Mouse (Mus musculus) ovary, postnatal 36 days (tissue): ENCODE results near the gene Hepacam2.
A peak's percentile ranks its signal among the peaks of the same experiment; 100 is the strongest.
"Not testable (repeated sequence)": the region's sequence is repeated elsewhere in the genome, so short reads cannot be mapped to it uniquely, and the experiment has no call there.

Experiments
- DNase-seq: peaks from one replicate; pipeline ENCODE4 v3.0.0; 2022; ENCODE audit warnings: low spot score, mixed read lengths

Gene Hepacam2

GRCm38 (mm10) chr6:3498162-3498848, at the start of gene Hepacam2, which contains the start of gene Vps50:
Hepacam2 (minus strand) TSS chr6:3498298.
Vps50 (plus strand) TSS chr6:3498382.
- peak; percentile 76 for DNase-seq

GRCm38 (mm10) chr6:3544970-3545369, 46.9 kb upstream of the Hepacam2 start:
- DNase-seq, result no peak

DNA sequence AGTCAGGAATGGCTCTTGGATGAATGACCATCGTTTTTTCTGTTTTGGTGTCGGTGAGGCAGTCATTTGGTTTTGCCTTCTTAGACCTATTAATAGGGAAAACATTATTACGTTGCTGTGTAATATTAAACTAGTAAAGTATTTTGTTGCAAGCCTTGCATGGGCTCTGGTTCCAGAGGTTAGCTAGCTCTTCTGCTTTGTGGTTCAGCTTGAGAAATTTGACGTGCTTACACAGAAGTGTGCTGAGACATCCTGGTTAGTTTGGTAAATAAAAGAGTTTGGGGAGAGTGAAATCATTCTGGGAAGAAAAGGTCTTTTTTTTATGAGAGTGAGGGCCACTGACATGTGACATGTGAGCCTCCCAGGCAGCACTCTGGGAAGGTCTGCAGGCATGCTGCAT, 45.8 kb upstream of the Hepacam2 start:
- no peak for DNase-seq

DNA sequence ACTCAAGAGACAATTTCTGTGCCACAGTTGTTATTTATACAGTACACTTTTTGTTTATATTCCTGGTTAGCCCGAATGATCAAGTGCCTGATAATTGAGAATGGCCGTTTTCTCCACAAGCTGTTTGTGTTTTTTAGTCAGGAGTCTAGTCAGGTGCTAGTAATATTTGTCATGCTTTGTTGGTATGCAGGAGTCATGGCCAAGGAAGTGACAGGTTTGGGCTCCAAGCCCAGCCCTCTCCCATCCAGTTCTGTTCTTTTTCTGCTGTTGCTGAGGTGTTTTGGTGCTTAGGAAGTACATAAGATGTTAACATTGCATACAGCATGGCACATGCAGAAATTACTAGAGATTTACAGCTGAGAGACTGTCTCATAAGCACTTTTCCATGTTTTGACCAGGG, 41.4 kb upstream of the Hepacam2 start:
- DNase-seq, result no peak

DNA sequence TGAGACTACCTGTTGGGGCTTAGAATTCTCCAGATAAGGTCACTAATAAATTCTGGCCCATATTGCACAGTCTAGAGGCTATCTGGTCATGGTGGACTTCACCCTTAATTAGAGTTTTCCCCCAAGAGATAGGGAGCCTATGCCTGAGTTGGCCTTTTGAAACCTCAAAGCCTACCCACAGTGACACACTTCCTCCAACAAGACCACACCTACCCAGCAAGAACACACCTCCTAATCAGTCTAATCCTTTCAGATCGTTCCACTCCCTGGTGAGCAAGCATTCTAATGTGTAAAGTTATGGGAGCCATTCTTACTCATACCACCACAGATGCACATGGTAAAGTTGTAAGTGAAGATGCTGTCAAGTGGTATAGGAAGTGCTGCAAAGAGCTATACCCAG, 38.0 kb upstream of the Hepacam2 start:
- DNase-seq, result no peak

DNA sequence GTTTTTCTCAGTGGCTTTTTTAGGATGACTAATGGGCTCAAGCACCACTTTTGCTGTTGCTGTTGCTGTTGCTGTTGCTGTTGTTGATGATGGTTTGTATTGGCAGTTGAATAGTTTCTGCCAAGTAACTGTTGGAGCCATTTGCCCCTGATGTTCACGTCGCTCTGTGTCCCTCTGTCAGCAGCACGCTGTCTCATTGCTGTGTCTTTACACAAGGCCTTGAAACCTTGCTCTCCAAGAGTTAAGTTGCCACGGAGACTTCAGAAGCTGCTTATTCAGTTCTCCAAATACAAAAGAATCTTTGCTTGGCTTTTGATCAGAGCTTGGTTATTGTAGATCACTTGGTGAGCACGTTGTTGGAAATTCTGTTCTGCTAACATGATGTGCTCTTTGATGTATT, 33.3 kb upstream of the Hepacam2 start:
- DNase-seq, result no peak

GRCm38 (mm10) chr6:3528198-3528597, 30.1 kb upstream of the Hepacam2 start:
- DNase-seq, result no peak

- DNase-seq, result no peak
Measured at GRCm38 (mm10) chr6:3512611-3513010, 14.5 kb upstream of the Hepacam2 start.

DNA sequence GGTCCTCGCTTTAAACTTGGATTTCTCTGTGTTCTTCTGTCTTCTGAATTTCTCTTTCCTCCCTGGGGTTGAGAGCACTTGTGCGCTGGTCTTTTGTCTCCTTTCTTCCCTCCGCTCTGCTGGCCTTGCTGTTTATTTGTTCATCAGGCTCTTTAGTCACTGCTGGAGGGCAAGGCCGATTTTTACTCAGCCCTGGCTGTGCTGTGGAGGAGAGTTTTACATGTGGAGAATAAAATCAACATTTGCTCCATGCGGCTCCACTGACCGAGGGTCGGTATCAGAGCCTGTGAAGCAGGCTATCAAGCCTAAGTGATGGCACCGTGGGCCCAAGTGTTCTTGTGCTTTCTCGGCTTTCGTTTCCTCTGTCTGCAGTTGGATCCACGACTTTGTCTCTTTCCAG, 13.5 kb upstream of the Hepacam2 start:
- no peak for DNase-seq

GRCm38 (mm10) chr6:3511116-3511515, 13.0 kb upstream of the Hepacam2 start:
- DNase-seq, result no peak

- DNase-seq, result no peak
Measured at GRCm38 (mm10) chr6:3509782-3510181, 11.7 kb upstream of the Hepacam2 start.

GRCm38 (mm10) chr6:3508151-3508550, 10.1 kb upstream of the Hepacam2 start:
- not testable (repeated sequence) for DNase-seq

DNA sequence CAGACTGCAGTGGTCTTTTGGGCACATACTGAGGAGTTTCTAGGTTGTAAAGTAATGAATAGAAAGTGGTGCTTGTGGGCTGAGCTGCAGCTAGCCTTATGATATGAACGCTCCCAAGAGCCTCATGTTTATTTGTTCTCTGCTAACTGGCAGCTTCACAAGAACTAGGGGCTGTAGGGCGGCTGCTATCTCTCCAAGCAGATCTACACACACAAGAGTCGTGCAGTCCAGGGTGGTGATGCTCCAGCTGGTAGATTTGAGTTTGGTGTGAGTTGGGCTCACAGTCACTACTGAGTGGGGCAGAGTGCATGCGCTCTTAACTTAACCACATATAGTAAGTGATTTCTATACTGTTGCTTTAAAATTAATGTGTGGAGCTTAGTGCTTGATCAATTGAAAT, 9.0 kb upstream of the Hepacam2 start:
- DNase-seq, result no peak

DNA sequence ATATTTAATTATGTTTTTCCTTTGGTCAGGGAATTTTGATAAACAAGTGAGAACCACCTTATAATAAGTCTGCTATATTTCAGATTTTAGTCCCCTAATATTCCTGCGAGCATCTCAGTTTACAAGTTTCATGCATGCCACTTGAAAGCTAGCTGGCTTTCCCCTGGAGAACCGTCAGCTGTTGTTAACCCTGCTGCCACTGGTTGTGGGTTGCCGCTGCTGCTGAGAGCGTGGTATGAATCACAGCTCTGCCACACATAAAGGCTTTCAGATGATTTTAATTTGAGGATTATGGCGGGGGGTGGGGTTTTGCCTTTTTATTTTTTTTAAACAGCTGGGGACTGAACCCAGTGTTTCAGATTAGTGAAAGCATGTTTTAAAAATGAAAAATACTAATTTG, 7.2 kb upstream of the Hepacam2 start:
- no peak for DNase-seq

DNA sequence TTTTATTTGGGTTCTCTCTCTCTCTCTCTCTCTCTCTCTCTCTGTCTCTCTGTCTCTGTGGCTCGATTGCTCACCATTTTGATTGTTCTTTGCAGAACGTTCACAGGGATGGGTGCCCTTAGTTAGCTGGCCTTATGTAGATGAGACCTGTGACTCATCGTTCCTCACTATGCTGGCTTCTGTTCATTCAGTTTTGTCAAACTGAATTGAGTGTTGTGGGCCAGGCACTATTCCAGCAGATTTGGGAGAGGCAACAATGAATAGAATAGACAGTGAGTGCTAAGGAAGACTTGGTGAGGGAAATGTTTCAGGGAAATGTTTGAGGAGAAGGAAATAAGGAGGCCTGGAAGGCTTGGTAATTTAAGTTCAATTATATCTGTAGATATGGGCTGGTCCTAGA, 2.2 kb upstream of the Hepacam2 start:
- DNase-seq, result no peak

GRCm38 (mm10) chr6:3496210-3496609, 1.9 kb downstream of the Hepacam2 start:
- DNase-seq, result no peak

DNA sequence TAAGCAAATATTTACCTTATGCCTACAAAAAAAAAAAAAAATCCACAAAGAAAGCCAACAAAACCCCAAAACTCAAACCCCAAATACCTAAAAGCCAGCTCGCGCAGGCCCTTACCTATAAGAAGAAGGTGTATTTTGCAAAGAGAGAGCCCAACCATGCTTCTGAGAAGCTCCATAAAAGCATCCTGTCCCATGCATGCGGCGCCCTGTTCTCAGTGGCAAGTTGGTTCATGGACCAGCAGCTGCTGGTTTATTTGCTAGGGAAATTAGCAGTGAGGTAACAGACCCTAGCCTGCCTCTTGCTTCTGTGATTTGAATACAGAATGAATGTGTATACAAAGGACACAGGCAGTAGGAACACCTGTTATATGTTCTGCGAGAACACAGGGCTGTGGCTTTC, 3.8 kb downstream of the Hepacam2 start:
- DNase-seq, result no peak

- DNase-seq, result no peak
Measured at GRCm38 (mm10) chr6:3487355-3487754, 10.7 kb downstream of the Hepacam2 start.

GRCm38 (mm10) chr6:3485133-3485532, 13.0 kb downstream of the Hepacam2 start:
- no peak for DNase-seq

DNA sequence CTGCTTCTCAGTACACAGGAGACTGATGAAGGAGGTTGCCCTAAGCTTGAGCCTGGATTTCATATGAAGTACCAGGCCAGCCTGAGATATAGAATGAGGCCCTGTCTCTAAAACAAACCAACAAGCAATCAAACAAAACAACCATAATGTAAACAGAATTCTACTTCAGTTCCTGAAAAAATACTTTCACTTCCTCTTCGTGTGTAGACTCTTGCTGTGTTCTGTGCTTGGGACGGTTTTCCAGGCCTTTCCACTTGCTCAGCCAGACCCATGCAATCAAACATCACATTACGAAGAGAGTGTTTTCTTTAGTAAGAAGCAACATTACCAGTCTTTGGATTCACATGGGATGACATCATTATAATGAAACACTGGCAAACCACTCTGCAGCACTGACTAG, 16.4 kb downstream of the Hepacam2 start:
- DNase-seq, result no peak

GRCm38 (mm10) chr6:3479853-3480252, 18.2 kb downstream of the Hepacam2 start:
- no peak for DNase-seq

DNA sequence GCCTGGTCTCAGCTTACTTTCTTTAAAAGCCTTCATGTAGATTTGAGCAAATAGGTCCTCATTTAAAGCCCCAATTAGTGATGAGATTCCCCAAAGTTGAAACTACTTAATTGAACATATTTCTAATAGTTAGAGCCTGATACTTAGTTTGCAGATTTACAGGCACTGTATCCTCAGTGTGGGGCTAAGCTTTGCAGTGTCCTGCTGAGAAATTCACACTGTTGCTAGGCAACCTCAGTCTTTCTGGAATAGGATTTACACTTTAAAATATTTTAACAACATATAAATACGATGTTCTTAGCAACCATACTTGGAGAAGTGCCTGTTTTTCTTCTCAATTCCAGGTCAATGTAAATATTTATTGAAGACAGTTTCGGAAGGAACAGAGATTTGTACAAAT, 21.8 kb downstream of the Hepacam2 start:
- DNase-seq, result no peak

- no peak for DNase-seq
Measured at GRCm38 (mm10) chr6:3470706-3471105, 27.4 kb downstream of the Hepacam2 start.

GRCm38 (mm10) chr6:3468627-3469026, 29.5 kb downstream of the Hepacam2 start:
- no peak for DNase-seq
